Mouse (Mus musculus) kidney, adult 2 months (tissue): Measurements from ENCODE around the gene Creb3l2.

ENCODE experiments used
- CTCF ChIP-seq: fragments of 200-500 bp; conservative IDR thresholded peaks from 2 replicates; pipeline ENCODE4 v1.5.1; 2011; ENCODE audit warnings: low read depth, mild to moderate bottlenecking, control low read depth, low read length, moderate library complexity, mixed read lengths; ENCODE audit not compliant: insufficient read depth, insufficient read length
- POLR2A ChIP-seq: fragments of 200-500 bp; IDR thresholded peaks from one replicate; pipeline ENCODE4 v1.6.1; 2011; ENCODE audit warnings: low read depth, low read length, control low read depth

DNA sequence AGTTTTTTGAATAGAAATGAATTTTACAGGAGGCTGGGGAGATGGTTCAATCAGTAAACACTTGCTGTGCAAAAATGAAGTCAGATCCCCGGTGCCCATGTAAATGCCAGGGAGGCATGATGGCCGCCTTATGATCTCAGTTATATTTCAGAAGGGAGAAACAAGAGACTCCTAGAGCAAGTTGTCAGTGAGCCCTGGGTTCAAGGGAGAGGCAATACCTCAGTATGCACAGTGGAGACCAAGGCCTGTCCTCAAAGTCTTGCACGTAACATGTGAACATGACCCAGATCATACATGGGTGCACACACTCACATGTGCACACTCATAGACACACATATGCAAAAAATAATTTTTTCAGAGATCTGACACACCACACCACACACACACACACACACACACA is 151.3 kb downstream of the Creb3l2 start:
- TF ChIP-seq CTCF, result no peak
- no peak for TF ChIP-seq POLR2A
